Mouse (Mus musculus) Muller cell, postnatal 12 days (primary cell): ENCODE results near the gene Rabac1.

Source experiments
- DNase-seq: peaks from one replicate; pipeline ENCODE4 v3.0.0-alpha.2; 2015; ENCODE audit errors: inconsistent ontology term

The Rabac1 gene

GRCm38 (mm10) chr7:24971972-24972893 is at the start of gene Rabac1:
TSS of gene Rabac1 (minus strand) at chr7:24972754.
- DNase-seq = peak; percentile 92

DNA sequence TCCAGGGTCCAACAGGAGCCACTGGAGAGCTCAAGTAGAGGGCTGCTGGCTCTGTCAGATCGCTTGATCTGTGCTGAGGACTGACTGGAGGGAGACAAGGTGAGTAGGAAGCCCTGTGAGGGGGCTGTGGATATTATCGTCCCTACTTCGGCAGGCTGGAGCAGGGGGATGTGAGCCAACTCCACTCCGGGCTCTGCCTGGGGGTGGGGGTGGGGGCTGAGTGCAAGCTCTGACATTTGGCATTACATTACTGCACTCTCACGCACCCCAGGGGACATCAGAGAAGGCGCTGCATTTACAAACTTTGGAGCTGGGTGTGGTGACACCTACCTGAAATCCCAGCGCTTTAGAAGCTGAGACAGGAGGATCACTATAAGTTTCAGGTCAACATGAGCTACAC is 39.0 kb upstream of the Rabac1 start:
- no peak for DNase-seq

DNA sequence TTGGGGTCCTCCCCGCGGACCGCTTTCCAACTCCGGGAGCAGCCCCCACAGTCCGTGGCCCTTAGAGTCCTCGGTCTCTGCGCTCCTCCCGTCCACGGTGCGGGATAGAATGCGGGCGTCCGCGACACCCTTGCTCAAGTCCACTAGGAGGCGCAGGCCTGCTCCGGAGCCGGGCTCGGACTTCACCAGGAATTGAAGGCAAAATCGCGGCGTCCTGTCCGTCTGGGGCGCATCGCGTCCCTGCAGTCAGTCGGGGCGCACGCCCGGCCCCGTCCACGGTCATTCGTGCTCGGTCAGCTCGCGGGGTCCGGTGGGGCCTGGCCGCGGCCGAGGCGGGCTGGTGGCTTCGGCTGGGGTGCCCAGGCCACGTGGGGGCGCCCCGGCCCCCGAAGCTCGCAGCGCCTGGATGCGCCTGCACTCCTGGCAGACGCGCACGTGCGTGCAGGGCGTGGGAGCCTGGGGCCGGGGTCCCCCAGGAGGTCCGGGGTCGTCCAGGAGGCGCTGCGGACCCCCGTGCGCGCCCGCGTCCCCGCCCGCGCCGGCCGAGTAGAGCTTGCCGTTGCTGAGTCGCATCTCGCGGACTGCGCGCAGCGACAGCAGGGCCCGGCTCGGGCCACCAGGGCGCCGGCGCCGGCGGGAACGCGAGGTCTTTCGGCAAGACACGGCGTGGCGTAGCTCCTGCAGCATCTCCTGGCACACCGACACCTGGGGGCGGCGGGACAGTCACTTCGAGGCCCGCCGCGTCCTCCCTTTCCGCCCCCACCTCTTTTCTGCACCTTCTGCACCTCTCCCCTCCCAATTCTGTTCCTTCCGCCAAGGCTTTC is 37.7 kb upstream of the Rabac1 start:
- DNase-seq = peak; percentile 47

DNA sequence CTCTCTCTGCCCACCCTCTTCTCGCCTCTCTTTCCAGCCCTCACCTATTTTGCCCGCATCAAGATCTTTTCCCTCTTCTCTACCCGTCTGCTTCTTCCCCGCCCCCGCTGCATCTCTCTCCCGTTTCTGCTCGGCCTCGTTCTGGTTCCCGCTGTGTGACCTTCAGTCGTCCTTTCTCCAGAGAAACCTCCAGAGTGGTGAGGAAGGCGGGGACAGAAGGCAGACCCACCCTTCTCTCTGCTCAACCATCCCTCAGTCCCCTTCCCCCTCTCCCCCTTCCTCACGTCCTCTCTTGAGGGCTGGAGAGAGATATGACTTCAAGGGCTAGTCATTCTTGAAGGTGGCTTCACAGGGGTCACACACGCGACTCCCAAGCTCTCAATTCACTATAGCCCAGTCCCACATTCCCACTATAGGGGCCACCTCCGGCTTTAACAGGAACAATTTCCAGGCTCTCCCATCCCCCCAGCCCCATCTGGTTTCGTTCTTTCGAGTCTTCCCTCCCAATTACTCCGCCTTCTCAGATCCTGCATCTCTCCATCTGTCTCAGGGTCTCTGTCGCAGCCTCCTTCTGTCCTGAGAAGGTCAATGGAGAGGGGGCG is 36.6 kb upstream of the Rabac1 start:
- no peak for DNase-seq

GRCm38 (mm10) chr7:25008635-25009034 is 36.1 kb upstream of the Rabac1 start:
- peak; percentile 75 for DNase-seq

- no peak for DNase-seq
These were observed 35.2 kb upstream of the Rabac1 start for GRCm38 (mm10) chr7:25007609-25008374.

- DNase-seq = no peak
These were observed 34.2 kb upstream of the Rabac1 start for GRCm38 (mm10) chr7:25006586-25007364.

DNA sequence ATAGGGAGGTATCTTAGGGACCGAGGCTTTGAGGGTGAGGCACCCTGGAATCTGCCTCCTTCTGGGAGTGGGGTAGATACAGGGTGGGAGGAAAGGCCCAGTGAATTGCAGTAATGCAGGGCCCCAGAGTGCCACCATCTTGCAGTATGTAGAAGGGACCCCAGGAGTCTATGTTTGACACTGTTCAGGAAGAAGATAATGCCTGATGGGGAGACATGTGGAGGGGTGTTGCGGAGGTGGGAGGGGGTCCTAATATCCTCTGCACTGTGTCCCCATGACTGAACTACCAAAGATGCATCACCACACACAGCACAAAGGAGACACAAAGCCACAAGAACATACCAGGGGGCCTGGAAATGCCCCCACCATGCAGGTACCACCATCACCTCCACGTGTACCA is 33.6 kb upstream of the Rabac1 start:
- DNase-seq = no peak

GRCm38 (mm10) chr7:25005421-25006065 is 33.0 kb upstream of the Rabac1 start, which contains the start of gene Atp1a3:
TSS of gene Atp1a3 (minus strand) at chr7:25005958.
- DNase-seq = peak; percentile 64

- no peak for DNase-seq
These were observed 32.3 kb upstream of the Rabac1 start for GRCm38 (mm10) chr7:25004806-25005205.

DNA sequence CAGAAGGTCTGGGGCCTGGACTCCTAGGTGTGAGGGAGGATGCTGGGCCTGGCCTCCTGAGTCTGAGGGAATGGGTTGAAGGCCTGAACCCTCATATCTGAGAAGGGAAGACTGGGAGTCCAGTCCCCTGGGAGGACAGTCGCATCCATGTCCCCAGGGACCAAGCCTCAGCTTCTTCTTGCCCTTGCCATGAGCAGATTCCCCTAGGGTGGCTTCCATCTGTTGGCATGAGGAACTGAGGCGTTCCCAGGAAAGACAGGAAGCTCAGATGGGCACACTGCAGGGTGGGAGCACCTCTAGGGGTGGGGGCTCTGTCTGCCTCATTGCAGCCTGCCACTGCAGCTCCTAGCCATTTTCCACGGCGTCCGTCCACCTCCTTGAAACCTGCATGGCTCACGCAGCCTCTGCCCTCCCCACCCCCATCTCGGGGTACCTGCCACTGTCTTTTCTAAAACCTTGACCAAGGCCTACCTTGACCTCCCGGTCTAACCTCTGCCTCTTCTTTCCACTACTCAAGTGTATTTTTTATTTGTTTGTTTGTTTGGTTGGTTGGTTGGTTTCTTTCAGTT is 31.4 kb upstream of the Rabac1 start:
- no peak for DNase-seq

DNA sequence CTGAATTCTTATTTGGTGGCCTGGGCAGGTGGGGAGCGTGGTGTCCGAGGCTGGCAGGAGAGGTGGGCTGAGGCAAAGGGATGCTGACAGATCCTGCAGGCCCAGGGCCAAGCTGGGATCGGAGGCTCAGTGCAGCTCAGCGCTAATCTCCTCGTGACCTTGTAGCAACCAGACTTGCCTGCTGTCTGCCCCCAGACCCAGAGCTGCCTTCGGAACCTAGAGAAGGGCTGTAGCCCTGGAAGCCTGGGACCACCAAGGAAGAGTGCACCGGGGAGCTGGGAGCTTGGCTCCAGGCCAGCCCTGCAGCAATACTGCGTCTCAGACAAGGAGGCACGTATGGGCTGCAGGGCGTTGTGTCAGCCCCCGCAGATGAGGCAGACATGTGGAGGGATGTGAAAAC is 30.7 kb upstream of the Rabac1 start:
- no peak for DNase-seq

GRCm38 (mm10) chr7:25000711-25001110 is 28.2 kb upstream of the Rabac1 start:
- no peak for DNase-seq

- no peak for DNase-seq
These were observed 27.7 kb upstream of the Rabac1 start for GRCm38 (mm10) chr7:25000211-25000610.

DNA sequence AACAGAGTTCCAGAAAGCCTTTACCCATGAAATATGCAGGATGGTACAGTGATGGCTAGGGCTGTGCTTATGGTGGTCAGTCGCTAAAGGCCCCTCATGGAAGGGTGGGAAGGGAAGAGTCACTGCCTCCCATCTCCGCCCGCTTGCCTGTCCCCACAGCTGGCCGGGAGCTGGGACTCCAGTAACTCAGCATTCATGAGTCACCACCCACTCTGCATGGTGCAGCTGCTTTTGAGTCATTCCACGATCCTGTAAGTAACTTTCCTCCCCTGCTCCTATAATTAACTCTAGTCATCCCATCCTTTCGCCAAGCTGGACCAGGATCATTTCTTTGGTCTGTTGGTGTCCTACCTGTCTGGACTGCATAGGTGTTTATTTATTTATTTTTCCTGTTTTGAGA is 20.5 kb upstream of the Rabac1 start:
- no peak for DNase-seq

- DNase-seq = no peak
These were observed 17.9 kb upstream of the Rabac1 start for GRCm38 (mm10) chr7:24990478-24990877.

GRCm38 (mm10) chr7:24987941-24988340 is 15.4 kb upstream of the Rabac1 start:
- DNase-seq = no peak

DNA sequence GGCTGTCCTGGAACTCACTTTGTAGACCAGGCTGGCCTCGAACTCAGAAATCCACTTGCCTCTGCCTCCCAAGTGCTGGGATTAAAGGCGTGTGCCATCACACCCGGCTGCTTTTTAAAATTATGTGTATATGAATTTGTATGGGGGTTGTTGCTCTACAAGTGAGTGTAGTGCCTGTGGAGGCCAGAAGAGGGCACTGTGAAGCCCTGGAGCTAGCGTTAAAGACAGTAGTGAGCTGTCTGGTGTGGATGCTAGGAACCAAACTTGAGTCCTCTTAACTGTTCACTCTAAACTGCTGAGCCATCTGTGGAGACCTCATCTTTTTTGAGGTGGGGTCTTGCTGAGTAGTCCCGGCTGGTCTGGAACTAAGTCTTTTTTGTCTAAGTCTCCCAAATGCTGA is 13.2 kb upstream of the Rabac1 start:
- DNase-seq = no peak

GRCm38 (mm10) chr7:24984307-24984706 is 11.8 kb upstream of the Rabac1 start:
- DNase-seq = no peak

DNA sequence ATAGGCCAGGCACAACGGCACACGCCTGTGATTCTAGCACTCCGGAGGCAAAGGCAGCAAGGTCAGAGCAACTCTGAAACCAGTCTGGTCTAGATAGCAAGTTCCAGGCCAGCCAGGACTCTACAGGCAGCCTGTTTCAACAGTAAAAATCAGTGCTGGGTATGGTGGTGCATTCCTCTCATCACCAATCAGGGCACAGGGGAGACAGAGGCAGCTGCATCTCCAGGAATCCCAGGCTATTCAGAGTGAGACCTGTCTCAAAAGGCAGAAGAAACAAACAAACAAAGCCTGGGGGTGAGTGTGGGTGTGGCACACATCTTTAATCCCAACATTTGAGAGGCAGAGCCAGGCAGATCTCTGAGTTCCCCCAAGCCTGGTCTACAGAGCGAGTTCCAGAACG is 10.8 kb upstream of the Rabac1 start:
- no peak for DNase-seq
